Mouse (Mus musculus): ENCODE data around the gene Pou2f1. TPM values are rescaled to one million over a fixed set of nuclear protein-coding genes. Genes with fewer than 3 reads are reported as not detected.

Gene Pou2f1
- total RNA-seq, 2 experiments from 2014 or later = 6.3 to 6.7 TPM

DNA sequence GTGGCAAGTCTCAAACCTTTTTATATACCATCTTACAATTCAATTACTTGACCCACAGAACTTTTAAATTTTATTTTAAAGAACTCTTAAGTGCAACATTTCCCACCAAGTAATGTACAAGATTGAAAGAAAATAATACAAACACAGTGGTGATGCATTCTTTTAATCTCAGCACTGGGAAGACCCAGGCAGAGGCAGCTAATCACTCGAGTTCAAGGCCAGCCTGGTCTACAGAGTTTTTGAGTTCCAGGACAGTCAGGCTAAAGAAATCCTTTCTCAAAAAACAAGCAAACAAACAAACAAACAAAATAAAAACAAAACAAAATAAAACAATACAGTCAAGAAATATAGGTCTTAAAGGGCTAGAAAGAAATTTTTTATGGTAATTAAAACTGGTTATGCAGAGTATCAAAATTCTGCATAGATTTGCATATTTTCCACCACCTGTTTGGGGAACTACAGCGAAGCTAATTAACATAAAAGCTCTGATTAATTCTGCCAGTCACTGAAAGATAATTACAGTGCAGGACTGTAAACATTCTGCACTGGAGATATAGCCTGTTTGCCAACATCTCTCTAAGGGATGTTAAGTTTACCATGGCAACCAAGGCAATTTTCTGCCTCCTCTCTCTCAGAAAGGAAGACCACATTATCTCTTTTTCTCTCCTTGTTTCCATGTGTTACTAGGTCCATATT, 88.6 kb downstream of the Pou2f1 start:
- no peak for DNase-seq
- intact Hi-C loops (cut with DNase I; ENCODE audit: low total_unique reads) = no loop called here

DNA sequence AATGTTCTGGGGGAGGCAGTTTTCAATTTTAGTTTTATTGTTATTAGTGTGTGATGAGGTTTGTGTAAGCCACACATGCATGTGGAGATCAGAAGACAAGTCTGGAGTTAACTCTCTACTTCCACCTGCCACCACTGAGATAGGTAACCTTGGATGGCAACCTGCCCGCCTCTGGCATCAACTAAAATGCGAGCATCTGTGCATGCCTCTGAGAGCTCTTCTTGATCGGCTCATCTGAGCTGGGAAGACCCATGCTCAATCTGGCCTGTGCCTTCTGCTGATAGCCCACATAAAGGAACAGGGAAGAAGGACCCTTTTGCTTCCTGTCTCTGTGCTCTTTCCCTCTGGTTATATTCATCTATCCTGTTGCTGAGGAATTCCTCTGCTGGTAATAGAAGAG, 93.0 kb downstream of the Pou2f1 start:
- intact Hi-C loops (cut with DNase I; ENCODE audit: low total_unique reads) = no loop called here

DNA sequence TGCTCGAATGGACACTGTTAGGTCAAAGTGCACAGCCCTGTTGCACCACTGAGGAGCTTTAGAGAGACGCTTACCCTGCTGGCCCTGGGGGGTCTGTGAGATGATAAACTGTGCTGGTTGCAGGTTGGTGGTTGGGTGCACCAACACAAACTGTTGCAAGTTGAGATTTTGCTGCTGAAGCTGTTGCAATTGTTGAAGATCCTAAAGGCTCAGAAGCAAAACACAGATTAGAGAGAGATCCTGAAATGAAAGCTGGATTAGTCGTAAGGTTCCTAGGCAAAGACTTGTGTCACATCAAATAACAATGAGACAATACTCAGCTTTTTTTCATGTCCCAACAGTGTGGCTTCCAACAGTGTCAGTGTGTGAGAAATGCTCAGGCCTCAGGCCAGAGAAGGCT, 93.7 kb downstream of the Pou2f1 start:
- intact Hi-C loops (cut with DNase I; ENCODE audit: low total_unique reads) = no loop called here
- no peak for DNase-seq

More for the DNA sequence above, 93.0 kb downstream of the Pou2f1 start:
- no peak for DNase-seq

DNA sequence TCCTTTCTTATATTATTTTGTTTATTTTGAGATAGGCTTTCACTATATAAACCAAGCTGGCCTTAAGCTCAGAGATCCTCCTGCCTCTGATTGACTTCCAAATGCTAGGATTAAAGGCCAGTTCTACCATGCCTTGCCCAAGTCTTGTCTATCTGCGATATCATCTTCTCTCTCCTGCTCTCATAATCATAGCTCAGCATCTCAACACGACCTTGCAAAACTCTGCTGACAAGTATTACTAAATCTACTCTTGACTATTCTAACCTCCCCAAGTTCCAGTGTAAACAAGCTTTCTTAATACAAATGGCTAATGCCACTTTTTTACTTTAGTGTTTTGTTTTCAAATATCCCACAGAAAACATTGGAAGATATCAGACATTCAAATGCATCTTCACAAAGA, 94.3 kb downstream of the Pou2f1 start:
- intact Hi-C loops (cut with DNase I; ENCODE audit: low total_unique reads) = no loop called here
- DNase-seq = no peak

DNA sequence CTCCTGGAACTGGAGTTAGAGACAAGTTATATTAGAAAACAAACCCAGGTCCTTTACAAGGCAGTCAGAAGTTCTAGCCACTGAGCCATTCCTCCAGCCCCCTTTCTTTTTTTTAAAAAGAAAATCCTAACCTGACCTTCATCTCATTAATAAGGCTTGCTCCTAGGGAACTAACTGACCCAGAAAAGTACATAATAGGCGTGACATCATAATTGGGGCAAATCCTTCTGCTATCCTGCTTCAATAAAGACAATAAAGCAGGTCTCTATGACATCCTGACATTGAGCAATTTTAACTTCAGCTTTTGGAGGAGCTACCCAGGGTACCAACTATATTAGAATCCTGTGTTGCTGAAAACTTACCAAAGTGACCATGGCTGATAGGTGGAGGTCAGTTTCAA, 98.9 kb downstream of the Pou2f1 start:
- no peak for DNase-seq
- intact Hi-C loops (cut with DNase I; ENCODE audit: low total_unique reads) = no loop called here

DNA sequence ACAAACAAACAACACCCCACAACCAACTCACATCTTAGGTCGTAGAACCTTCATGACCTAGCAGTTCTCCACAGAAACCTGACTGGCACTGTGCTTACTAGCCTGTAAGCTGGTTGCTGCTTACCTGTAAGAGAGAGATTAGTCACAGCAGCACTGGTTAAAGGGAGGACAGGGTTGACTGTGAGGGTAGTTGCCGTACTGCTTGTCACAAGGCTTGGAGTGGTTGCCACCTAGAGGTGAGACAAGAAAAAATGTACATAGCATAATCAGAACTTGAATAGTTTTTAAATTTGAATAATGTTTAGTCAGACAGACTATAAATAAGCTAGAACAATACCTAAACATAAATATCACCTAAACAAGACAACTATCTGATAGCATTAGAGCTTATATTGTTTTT, 110.8 kb downstream of the Pou2f1 start:
- no peak for DNase-seq
- intact Hi-C loops (cut with DNase I; ENCODE audit: low total_unique reads) = no loop called here

DNA sequence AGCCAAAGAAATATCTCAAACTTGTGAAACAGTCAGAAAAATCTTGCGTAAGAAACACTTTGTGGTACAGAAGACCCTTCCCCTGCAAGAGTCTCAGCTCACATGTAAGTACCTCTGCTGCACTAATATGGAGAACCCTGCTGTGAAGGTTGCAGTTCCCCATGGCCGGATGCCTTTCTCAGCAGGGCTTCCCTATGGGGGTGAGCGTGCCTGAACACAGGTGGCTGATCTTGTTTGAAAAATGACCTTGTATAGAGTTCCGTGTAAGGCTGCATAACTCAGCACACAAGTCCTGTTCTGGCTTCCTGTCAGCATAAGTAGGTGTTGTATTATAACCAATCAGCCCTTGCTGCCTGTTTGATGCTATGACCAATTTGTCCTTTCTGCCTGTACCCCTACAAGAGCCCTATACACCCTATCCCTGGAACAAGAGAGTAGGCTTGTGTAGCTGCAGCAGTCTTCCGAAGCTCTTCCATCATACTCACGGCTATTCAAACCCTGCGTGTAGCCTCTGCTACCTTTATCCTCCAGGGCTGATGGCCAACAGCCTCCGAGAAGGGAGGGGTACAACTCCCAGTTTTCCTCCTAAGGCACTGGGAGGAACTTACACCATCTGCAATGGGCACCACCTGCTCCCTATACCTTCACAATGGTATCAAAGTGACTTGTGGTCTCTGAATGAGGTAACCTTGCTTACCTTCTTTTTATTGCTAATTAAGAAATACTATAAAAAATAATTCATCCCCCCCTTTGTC, 120.2 kb downstream of the Pou2f1 start:
- intact Hi-C loops (cut with DNase I; ENCODE audit: low total_unique reads) = no loop called here
- no peak for DNase-seq

DNA sequence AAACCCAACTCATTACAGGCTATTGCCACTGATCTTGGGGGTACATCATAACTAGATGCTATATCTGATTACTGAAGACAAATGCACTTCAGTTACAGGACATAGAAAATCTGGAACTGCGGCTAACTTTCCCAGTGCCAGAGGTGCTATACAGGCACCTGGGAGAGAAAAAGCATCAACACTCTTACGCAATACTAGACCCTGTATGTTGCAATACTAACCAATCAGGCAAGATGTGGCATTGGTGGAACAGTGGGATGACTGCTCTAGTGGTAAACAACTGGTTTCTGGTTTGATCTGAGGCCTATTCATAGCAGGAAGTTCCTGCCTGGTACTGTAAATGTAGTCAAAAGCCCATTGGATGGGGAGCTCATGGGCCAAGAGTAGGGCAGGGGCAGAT, 123.7 kb downstream of the Pou2f1 start:
- intact Hi-C loops (cut with DNase I; ENCODE audit: low total_unique reads) = no loop called here
- DNase-seq = no peak

DNA sequence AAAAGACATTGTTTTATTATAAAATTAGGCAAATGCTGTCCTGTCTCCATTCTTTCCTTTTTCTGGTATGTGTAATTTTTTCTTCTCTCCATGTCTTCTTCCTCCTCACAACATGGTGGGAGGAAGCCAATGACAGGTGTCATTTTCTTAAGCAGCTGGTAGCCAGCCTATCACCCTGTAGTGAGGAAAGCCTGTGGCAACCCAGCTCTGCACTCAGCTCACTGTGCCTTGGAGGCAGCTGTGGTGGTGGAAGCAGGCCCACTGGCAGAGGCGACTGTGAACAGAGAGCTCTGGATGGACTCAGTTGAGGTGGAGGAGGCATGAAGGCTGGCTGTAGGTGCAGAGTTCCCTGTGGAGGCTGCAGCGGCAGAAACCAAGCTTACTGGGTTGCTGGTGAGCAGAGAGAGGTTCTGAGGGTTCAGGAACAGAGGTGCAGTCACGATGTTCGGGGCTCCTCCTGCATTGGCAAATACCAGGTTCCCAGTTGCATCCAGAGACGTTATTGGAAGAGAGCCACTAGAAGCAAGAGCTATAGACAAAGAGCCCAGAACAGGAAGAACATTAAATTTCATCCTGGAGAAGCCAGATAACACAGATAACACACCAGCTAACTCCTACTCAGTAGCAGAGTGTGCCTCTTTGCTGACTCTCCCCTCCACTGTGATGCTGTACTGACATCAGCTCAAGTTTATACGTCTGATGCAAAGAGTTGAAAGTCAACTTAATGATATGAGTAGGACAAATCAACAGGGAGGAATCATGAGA, 126.8 kb downstream of the Pou2f1 start:
- intact Hi-C loops (cut with DNase I; ENCODE audit: low total_unique reads) = no loop called here
- DNase-seq = no peak

DNA sequence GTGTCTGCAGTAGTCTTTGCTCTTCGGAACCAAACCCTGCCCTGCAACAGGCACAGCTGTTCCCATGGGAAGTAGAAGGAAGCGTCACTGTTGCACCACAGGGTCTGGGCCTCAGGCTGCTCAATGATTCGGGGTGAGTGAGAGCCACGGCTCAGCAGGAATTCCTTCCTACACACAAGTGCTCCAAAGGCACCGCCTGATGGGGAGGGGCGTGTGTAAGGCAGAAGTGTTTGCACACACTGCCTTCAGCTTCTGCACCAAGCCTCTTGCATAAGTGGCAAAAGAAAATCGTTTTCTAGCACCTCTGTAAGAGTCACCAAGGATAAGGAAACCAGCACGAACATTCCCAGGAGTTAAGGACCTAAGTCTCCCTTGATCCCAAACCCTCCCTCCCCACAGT, 127.8 kb downstream of the Pou2f1 start:
- intact Hi-C loops (cut with DNase I; ENCODE audit: low total_unique reads) = no loop called here
- no peak for DNase-seq

DNA sequence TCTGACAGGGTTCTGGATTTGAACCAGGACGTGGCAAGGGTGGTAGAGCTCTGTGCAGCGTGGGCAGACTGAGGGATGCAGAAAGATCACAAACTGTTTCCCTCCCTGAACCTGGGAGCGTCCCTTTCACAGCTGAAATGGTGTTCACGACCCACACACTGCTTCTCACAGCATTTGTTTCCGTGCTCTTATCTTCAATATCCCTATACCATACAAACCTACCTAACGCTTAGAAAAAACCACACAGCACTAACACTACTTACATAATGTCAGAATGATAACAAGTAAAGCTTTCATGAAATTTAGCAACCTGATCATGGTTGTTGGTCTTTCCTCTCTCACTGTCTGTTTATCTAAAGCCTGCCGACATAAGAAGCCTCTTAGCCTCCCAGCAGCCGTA, 133.8 kb downstream of the Pou2f1 start:
- intact Hi-C loops (cut with DNase I; ENCODE audit: low total_unique reads) = no loop called here
- DNase-seq = no peak

DNA sequence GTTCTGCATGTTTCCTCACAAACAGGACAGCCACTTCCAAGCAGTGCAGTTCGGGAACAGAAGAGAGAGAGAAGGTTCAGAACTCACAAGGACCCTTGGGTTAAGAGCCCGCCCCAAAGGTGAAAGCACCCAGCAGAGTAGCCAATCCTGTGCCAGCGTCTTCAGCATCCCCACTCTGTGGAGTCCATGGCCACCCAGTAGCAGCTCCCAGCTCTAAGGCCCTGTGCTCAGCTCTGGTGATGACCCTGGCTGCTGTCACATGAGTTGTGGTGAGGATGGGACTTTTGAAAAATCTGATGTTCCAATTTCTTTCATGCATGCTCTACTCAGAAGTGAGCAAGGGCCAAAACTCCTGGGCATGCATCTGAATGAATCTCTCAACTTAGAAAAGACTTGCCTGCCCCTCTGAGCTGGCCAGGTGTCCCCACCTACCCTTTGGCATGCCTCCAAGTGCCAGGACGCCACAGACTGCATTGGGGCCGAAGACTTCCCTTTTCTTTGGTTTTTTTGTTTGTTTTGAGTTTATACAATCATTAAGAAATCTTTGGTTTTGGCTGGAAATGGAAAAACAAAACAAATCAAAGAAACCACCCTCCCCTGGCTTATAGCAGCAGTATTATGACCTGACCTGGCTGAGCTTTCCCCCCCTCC, 135.7 kb downstream of the Pou2f1 start:
- intact Hi-C loops (cut with DNase I; ENCODE audit: low total_unique reads) = no loop called here

DNA sequence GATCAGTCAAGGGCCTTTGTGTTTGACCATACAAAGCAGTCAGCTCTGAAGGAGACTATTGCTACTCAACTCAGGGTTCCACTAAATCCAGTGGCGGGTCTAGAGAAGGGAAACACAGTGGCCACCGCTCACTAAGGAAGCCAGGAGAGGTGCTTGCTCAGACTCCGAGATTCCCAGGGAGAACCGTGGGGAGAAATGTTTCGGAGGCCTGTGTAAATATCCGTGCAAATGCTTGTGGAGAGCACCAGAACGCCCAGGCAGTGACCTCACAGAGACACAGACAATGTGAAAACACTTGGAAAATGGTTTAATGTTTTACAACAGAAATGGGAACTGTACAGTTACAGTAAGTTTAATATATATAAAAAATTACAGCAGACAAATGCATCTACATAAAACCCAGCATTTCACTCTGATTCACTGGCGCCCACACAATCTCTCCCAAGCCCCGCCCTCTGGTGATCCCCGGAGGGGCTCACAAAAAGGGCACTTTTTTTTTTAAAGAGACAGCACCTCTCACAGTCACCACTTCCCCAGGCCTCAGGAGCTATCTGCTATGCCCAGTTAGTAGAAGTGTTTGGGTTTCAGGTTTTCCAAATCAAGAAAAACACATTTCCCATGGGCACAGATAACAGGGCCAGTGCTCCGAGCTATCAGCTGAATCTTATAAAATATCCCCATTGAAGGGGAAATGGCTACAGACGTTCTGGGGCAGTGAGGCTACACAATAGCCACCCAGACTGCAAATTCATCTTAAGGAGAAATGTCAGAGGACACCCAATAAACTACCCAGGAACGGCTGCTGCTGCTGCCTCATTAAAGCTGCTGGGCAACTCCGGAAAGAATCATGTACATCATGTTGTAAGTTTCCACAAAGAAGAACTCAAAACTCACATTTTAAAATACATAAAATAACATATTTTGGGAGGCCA, 137.3 kb downstream of the Pou2f1 start:
- DNase-seq = no peak
- intact Hi-C loops (cut with DNase I; ENCODE audit: low total_unique reads) = no loop called here

More for the DNA sequence above, 135.7 kb downstream of the Pou2f1 start:
- no peak for DNase-seq

DNA sequence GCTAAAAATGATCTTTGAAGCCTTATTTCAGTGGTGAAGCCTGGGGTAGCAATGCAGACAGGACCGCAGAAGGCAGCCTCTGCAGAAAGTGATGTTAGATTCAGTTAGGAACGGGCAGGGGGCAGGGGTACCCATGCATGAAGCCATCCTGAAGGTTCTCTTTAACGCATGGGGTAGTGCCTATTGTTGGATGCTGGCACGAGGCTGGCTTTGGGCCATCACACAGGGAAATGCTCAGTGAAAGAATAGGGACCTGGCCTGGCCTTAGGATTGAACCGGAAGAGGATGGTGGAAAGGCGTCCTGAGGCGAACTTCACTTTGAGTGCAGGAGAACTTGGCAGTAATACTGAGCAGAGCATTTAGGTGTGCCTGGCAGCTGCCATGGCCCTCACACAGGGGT, 140.4 kb downstream of the Pou2f1 start:
- intact Hi-C loops (cut with DNase I; ENCODE audit: low total_unique reads) = no loop called here
- DNase-seq = no peak

DNA sequence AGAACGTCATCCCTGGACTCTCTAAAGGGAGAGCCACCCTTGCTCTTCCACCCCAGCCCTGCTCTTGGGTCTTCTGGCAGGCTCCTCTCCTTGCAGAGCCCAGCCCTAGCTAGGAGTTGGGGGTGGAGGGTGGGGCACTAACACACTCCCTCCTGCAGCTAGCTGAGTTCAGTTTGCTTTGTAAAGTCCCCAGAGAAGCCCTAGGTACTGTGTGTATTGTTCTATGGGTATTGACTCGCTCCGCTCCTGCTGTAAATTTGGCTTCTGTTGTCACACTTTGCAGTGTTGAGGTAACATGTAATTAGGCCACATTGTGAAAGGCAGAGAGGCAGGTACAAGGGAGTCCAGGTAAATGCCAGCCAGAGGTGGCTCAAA, 141.3 kb downstream of the Pou2f1 start:
- intact Hi-C loops (cut with DNase I; ENCODE audit: low total_unique reads) = no loop called here
- no peak for DNase-seq

DNA sequence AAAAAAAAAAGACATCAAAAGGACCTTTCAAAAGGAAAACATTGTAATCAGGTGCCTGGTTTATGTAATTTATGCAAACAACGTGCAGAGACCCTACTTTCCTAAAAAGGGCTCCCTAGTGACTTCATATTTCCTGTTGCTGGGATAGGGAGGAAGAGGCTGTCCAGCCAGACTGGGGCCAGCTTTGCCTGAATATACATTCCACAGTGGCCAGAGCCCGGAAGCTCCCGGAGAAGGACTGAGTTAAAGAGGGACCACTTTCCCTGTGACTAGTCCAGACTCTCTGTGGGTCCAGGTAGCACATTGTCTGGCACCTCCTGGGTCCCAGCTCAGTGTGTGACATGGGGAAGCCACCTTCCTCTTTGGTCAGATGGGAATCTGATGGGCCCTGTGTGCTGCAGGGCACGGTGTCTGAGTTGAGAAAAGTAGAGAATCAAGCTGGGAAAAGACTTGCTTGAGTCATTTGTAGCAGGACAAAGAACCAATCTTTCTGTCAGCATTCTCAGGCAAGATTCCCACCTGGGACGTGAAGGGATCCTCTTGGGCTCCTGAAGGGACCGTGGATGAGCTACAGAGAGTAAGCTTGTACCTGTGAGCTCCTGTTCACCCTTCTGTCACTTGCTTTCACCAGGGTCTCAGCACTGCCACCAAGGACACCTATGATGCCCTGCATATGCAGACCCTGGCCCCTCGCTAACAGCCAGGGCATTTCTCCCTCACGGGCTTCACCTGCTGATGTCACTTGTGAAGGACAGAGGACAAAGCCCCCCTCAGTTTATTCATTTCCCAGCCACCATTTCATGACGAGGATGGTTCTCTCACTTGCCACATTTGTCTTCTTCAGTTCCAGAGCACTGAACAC, 141.9 kb downstream of the Pou2f1 start:
- DNase-seq = no peak
- intact Hi-C loops (cut with DNase I; ENCODE audit: low total_unique reads) = no loop called here

DNA sequence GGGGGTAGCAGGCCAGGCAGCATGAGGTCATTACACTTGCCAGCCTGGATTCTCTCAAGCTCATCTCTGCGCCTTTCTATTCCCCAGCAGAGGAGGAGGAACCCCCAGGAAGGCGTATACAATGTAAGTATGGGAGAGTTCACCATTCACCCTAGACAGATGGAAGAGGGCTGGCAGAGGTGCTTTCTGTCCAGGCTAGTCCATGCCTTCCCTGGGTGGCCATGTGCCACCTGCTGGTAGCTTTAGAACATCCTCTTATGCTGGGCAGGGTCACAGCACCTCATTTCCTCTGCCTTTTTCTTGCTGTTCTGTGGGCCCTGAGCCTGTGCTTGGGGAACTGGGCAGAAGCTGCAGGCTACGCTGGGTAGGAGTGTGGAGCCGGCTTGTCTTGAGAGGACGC, 144.1 kb downstream of the Pou2f1 start:
- DNase-seq = no peak
- intact Hi-C loops (cut with DNase I; ENCODE audit: low total_unique reads) = loop anchor here (5.0 to 10.0 kb wide), 3 partner anchors 76 to 294 kb away; no protein-coding TSS in a partner anchor

DNA sequence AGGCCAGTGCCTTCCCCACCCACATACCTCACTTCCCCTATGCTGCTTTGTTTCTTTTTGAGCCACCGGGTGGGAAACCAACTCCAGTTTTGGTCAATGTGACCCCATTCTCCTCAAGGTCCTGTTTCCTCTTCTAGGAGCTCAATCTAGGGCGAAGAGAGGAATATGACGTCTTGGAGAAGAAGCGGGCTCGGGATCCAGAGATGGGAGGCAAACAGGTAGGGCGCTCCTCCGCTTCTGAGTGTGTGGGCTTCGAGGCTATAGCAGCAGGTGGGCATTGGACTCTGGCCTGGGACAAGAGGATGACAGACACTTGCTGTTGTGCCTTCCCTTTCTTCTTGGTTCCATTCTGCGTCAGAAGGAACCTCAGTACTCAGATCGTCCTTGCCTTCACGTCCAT, 145.2 kb downstream of the Pou2f1 start:
- DNase-seq = no peak
- intact Hi-C loops (cut with DNase I; ENCODE audit: low total_unique reads) = loop anchor here (5.0 to 10.0 kb wide), 3 partner anchors 75 to 295 kb away; no protein-coding TSS in a partner anchor
